Mouse (Mus musculus) lung, postnatal 4 days (tissue): ENCODE measurements around the gene Slc22a14.

ENCODE experiments used
- DNase-seq, 2 experiments: peaks; one replicate each; pipeline ENCODE4 v3.0.0; 2021

Slc22a14 gene

DNA sequence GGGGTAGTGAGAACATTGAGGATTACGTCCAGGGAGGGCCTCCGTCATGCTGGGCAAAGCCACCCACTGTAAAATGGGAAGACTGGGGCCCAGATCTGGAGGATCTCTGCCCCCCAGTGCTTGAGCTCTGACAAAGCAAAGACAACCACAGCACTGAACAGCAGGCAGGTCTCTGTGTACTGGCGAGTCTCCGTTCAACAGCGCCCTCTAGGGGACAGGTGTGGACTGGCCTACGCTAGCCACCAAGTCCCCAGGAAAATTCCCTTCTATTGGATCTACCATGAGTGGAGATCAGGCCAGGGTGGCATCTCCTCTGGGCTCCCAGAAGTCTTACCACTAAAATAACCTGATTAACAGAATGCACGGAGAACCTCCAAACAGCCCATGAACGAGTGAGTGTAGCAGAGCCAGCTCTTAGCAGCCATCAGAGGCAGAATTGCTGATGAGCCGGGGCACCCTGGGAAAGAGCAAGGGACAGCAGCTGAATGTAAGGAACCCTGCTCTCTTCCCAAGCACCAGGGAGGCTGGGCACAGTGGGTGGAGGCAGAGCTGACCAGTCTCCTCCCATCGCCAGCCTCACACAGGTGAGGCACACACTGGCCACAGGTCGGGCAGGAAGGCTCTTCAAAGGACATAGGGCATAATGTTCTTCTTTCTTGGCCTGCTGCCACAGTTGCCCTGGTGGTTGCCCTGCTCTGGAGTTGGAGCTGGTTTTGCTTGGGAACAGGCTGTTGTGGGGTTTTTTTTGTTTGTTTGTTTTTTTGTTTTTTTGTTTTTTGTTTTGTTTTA lies 173.0 kb downstream of the Slc22a14 start:
- peak; percentile 44 to 56 for DNase-seq

DNA sequence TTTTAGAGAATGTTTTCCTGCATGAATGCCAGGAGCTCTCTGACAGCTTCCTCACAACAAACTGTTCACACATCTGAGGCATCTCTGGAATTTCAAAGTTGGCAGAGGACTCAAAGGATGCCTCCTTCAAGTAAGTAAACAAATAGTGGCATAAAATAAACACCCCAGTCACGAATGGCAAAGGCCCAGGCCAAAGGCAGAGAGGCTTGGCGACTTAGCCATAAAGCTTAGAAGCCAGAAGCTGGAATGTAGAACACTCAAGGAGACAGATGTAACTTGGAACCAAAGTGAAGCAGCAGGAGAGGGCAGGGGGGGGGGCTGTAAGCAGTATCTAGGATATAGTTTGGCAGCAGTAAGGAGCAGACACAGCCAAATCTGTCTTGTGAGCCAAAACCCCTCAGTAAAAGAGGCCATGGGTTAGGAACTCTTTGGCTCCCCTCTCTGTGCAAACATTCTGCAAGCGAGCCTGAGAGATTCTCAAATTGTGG lies 184.1 kb downstream of the Slc22a14 start:
- DNase-seq, result peak; percentile 68 to 84

DNA sequence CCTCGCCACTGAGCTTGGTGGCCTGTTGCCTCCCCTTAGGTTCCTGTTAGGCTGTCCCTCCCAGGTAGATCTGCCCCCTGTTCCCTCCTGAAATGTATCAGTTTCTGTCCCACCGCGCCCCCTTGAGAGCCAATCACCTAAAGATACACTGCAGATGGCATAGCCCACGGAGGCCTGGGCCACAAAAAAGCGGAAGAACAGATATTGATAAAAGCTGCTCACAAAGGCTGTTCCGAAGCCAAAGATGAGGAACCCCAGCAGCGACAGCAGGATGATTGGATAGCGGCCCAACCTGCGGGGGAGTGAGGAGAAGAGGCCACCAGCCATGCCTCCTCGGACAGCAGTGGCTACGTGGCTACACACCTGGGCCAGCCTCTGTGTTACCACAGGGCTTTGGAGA lies 186.1 kb downstream of the Slc22a14 start:
- no peak for DNase-seq

DNA sequence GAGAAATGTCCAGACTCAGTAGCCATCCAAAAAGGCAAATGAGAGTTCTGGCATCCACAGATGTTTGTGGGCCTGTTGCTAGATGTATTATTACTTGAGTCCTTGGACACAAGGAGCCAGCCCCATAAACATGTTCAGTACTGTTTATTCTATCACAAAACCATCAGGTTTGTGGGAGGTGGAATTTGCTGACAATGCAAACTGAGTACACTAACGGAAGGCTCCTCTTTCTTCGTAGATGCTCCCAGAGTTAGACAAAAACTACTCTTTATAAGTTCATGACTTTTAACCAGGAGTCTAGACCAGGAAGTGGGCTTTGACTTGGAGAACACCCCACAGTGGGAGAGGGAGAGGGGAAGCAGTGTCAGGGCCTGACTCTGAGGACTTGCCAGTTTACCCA lies 197.7 kb downstream of the Slc22a14 start:
- no peak for DNase-seq

DNA sequence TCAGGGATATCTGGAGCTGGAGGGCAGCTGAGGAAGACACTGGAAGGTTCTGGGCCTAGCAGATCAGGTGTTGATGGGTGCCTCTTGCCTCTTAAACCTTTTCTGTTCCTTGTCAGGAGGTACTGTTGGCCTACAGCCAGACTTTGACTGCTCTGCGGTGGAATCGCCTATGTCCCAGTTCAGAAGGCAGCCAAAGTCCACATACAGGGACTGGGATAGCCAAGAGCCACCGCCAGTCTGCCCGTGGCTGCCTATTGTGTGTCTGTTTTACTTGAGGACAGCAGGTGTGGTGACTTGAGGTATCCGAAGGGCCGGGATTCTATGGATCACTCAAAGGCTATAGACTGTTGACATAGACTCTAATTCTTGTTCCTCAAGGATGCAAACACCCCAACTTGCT lies 199.8 kb downstream of the Slc22a14 start:
- no peak for DNase-seq

DNA sequence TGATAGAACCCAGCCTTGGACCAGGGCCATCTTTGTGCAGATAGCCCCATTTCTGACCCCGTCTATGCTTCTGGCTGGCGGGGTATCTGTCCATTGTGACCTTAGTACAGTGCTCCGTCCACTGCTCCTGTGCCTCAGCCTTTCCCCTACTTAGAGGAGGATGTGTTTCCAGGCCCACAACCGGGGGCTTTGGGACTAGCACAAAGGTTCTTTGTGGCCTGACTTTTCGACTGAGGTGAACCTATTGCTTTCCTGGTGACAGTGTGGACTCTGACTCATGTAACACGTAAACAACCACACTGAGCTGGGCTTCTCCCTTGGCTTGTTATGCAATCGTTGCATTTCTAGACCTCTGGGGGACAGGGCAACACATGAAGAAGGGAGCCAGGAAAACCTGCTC lies 200.6 kb downstream of the Slc22a14 start:
- no peak for DNase-seq

DNA sequence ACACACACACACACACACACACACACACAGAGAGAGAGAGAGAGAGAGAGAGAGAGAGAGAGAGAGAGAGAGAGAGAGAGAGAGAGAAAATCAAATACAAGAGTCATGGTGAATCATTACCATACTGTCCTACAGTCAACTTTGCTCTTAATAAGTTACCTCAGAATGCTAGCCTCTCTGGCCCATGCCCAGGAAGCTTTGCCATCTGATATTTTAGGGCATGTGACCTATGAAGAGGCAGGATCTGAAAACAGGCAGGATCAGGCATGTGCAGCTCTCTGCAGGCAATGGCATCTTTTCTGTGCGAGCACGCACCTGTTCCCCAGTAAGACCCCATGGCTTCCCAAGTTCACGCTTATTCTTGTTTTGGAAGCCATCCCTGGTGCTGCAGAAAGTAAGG lies 204.7 kb downstream of the Slc22a14 start:
- DNase-seq, result no peak

DNA sequence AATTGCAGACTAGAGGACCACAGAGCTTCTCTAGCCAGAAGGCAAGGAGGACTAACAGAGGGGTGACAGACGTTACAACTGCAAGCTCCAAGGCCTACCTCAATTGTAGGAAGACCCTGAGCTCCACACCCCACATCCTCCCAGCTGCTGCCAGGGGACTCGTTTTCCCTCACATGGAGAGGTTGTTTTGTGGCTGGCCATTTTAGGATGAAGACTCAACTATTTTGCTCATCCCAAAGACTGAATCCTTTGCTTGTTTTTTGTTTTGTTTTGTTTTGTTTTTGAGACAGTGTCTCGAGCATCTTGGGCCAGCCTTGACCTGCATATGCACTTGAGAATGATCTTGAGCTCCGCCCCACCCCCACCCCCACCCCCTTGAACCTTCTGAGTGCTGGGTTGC lies 206.5 kb downstream of the Slc22a14 start, which contains the start of gene Gm47289:
Gm47289 (plus strand) TSS at position 301 of the 400 bp plus-strand sequence.
- no peak for DNase-seq

DNA sequence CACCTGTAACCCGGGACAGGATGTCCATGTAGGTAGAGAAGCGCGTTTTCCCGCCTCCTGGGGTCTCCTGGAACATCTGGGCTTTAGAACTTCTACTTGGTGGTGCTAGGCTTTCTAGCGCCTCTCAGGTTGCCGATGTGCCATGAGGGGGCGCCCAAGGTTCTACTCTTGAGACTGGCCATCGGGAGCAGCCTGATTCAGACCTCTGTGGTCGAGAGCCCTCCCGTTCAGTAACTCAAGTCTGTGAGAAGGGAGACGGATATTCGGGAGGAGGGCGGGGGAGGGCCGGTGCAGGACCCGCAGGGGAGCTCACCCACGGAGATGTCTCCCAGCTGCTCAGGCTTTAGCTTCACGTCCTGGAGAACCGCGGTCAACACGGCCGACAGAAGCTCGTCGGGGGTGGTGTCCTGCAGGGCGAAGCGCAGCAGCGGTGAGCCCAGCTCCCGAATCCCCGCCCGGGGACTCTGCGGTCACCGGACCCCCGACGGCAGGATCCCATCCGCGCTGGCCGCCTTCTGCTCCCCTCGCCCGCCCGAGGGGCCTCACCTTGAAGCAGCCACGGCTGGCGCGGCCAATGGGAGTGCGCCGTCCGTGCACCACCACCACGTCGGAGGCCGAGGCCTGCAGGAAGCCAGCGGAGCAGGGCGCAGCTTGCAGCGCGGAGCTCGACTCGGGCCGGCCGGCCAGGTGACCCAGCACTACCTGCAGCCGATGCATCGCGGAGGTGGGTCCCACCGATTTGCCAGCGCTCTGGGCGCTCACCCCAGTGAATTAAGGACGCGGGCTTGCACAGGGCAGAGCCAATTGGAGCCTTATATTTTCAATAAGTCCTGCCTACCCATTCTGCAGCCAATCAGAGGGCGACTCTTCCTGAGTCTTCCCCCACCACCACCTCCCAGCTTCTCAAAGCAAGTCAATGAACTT lies 208.8 kb downstream of the Slc22a14 start, which contains the start of gene Acaa1b:
Acaa1b (minus strand) TSS at position 816 of the 924 bp plus-strand sequence.
- DNase-seq, result peak; percentile 81 to 85

DNA sequence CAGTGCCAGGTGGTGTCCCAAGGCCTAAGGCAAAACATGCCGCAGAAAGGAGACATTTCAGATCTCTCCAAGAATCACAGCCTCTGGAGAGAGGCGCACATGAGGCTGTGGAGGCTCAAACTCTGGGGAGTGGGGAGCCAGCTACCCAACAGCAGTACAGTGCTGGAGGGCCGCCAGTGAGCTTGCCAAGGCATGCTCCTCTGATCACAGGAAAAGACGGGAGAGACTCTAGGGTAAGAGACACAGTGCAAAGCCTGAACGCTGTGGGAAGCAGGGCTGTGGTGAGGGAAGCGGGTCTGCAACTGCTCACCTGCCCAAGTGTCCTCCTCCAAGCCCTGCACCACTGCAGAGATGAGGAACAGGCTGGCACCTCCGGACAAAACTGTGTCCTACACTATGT lies 209.5 kb downstream of the Slc22a14 start:
- no peak for DNase-seq

DNA sequence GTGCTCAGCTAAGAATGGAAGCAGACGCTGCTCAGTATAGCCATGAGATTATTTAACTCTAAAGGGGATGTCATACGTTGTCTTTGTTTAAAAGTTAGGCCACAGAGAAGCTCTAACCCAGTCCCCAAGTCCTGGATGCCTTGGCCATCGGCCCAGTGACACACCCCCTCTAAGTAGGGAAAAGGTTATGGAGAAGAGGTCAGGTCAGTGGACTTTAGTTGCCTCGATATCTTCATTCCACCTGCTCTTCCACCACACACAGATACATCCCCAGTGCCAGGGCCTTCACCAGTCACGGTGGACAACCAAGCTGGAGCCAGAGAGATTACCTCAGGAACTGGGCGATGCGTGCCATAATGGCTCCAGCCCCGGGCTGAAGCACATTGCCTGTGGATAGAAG lies 209.9 kb downstream of the Slc22a14 start:
- no peak for DNase-seq

DNA sequence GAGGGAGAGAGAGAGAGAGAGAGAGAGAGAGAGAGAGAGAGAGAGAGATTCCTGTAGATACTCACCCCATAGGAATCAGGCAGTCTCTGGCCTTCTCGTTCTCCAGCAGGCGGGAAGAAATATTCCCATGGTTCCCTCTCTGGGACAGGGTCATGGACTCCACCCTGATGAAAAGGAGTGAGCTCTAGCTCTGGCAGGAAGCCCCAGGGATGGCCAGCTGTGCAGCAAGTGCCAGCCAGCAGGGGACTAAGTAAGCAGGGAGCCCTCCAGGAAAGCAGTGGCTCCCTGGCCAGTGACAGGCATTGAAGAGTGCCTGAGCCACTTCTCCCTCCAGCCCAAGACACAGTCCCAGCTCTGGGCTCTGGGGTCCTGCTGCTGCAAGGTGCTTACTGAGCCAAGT lies 213.6 kb downstream of the Slc22a14 start:
- no peak for DNase-seq

DNA sequence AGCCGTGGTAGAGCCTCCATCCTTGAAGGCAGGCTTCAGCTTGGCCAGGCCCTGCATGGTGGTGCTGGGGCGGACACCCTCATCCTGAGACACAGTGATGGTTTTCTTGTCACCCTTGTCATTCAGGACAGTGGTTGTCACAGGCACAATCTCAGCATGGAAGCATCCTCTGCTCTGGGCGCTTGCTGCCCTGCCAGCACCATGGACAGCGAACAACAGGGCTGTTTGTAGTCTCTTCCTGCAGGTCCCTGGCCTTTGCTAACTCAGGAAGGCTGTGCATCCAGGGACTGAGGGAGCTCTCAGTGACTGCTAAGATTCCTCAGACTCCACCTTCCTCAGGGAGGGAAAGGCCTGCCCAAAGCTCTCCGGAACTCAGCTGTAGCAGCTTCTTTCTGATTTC lies 215.8 kb downstream of the Slc22a14 start:
- peak; percentile 54 to 57 for DNase-seq

DNA sequence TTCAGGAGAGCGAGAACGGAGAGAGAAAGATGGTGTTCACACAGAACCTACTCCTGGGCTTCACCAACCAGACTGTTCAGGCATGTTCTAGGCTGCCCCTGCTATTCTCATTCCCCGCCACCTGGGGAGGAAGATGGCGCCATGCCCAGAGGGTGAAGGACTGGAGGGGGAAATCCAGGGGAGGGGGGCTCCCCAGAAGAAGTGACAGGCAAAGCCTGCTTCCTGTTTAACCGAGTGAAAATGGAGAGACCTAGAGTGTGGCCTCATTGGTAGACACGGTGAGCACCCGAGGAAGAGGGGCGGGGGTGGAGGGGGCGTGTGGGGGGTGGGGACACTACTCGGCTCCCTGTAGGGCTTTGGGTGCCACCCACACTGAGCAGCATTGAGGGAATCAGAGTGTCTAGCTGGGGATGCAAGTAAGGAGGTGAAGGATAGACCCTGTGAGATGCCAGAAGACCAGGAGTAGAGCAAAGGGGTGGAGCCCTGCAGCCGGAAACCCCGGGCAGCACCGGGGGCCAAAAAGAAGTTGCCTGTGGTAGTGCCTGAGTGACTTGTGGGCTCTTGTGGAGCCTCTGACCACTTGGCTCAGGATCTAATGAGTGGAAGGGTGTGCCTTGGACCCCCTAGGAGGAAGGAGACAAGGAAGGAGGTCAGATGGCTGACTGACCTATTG lies 219.1 kb downstream of the Slc22a14 start:
- DNase-seq, result no peak

DNA sequence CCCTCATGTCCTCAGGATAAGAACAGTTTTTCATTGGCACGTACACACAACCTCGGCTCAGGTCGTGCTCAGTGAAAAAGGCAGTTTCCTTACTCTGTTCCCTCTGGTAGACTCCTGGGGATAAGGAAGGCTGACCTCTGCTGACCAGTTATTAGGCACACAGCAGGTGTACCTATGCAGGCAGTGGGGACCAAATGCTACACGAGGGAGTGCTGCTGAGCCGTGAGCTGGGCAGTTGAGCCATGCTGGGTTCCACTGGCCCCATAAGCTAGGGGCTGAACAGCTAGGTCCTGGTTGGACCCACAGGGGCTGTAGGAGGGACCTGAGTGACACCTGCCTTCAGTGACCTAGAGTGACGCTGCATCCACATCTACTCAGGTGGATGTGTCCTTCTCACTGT lies 219.7 kb downstream of the Slc22a14 start:
- no peak for DNase-seq

DNA sequence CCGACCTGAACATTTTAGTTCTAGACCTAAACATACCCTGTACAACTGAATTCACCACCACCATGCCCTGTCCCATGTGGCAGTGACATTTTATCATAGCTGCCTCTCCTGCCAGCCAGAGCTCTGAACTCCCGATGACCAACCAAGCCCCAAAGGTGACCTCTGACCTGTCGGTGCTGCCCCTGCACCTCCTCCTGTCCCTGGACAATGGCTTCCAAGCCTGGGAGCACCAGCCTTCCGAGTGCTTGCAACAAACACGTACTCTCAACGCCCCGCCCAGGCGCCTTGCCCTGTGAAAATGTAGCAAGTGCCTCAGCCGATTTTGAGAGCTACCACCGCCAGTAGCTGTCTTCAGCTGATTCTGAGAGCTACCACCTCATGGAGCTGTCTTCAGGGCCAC lies 220.2 kb downstream of the Slc22a14 start:
- no peak for DNase-seq

DNA sequence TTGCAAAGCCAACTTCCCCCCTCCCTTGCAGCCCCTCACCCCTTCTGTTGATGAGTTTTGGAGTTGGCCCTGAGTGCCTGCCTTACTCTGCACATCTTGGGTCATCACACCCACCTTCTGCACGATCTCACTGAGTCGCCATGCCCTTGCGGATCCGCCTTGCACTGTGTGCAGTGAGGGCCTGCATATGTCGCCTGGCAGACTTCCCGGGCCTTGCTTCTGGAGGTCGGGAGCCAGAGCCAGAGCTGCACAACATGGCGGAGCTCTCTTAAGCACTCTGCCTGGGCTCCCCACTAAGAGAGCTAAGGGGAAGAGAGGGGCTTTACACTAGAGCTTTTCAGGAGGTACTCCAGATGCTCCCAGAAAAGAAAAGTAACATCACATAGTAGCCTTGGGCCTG lies 220.7 kb downstream of the Slc22a14 start:
- DNase-seq, result peak in 1 of 2 experiments; percentile 53

DNA sequence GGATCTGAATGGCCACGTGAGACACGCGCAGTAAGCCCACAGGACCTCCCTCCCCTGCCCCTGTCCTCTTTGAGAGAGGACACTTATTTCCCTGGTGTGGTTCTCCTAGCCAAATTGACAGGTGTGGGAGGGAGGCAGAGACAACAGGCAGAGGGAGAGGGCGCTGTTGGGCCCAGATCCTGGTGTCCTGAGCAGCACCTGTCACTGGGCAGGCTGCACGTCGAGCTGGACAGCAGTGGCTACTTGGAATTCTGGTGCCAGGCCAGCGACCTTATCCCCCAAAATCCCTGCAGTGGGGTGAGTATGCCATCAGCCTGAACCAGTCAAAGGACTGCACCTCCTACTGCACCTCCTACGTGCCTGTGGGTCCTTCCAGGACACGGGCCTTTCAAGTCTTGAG lies 222.0 kb downstream of the Slc22a14 start:
- DNase-seq, result no peak

DNA sequence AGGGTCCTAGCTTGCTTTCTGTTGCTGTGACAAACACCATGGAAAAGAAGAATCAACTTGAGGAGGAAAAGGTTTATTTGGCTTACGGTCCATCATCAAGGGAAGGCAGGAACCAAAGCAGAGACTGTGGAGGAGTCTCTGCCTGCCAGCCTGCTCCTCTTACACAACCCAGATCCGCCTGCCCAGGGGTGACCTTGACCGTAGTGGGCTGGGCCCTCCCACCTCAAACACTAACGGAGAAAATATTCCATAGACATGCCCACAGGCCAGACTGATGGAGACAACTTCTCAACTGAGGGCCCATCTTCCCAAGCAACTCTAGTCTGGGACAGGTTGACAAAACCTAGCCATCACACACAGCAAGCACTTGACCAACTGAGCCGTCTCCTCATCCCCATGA lies 223.3 kb downstream of the Slc22a14 start:
- no peak for DNase-seq

DNA sequence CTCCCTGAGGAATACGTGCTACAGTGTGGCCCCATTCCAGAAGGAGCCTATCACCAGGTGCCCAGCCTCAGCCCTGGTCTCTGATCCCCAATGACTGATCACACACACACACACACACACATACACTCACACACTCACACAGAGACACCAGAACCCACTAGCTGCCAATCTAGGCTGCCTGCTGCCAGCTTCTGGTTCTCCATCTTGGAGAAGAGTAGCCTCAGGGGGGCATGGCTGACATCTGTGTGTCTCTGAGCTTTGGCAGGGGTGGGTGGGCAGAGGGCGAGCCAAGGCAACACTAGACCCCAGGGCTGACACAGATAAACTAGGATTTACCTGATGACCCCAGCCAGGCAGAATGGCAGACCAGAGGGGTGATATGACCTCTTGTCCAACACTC lies 226.5 kb downstream of the Slc22a14 start:
- no peak for DNase-seq

DNA sequence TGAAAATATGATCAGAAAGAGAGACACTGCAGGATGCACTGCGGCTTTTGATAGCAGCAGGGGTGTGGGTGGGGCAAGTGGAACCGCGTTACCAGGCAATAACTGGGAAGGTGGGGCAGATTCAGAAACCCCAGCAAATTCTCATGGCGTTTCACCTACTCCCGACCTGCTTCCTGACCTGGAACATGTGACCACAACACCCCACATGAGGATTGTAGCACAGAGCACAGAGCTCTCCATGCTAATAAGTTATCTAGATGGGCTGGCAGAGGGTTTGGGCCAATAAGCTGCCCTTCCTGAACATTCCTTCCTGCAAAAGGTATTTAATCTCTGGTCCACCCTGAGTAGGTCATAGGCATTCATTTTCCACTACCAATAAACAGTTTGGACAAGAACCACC lies 234.7 kb downstream of the Slc22a14 start:
- no peak for DNase-seq

DNA sequence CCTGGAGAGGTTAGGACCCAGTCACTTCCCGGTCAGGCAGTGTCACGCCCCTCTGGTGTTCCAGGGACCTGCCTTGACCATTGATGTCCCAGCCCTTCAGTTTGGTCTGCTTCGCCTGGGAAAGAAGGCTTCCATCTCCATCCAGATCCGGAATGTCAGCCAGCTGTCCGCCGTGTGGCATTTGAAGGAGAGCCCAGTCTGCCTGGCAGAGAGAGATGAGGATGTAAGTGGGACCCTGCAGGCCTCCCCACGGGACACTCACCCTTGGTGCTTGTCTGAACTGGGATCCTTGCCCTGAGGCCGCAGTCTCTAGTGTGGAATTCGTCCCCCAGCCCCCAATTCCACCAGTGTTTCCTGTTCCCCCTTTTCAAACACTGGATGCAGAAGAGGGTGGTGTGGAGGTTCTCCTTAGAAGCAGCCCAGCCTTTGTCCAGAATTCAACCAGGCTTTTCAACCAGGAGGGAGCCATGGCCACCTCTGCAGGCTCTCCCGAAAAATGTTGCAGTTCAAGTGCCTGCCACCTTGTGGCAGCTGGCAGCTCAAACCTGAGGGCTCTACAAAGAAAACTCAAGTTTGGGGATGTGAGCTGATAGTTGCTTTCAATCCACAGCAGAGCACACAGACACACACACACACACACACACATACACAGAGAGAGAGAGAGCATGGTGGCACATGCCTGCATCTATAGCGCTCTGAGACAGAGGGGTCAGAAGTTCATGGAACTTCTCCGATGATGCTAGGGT lies 236.7 kb downstream of the Slc22a14 start:
- DNase-seq, result no peak
